Mouse (Mus musculus) layer of hippocampus, adult 8-10 months (tissue): Measurements from ENCODE around the gene Myo18a. TPM values are rescaled to one million over a fixed set of nuclear protein-coding genes. Genes with fewer than 3 reads are reported as not detected.

Source experiments
- DNase-seq, 2 experiments: peaks; one replicate each; pipeline ENCODE4 v3.0.0; 2022; ENCODE audit warnings: low spot score in 2 of 2
- total RNA-seq, 4 experiments: library from RNA; stranded (reverse); gene quantifications; 2 replicates each; pipeline ENCODE4 v1.2.4; 2022

Myo18a gene
- total RNA-seq, 4 experiments from 2014 or later, result 136 to 156 (median 149) TPM

GRCm38 (mm10) chr11:77793238-77793930 lies 30.3 kb downstream of the Myo18a start:
- DNase-seq, result peak; percentile 94 to 98

DNA sequence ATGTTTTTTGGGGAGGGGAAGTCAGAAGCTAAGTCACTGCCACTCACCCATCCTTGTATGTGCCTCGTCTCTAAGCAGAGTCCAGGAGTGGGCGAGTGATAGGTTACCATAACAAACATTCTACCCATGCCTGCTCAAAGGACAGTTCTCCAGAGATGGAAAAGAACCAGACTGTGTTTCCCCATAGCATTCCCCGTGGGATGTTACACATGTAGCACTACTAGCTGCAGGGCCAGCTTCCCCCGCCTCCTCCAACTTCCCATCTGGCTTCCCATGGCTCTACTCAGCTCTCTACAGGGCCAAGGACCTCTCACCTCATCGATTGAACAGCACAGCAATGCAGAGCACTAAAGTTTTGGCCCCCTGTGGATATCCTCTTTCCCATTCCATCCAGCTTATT lies 32.2 kb downstream of the Myo18a start:
- no peak for DNase-seq

DNA sequence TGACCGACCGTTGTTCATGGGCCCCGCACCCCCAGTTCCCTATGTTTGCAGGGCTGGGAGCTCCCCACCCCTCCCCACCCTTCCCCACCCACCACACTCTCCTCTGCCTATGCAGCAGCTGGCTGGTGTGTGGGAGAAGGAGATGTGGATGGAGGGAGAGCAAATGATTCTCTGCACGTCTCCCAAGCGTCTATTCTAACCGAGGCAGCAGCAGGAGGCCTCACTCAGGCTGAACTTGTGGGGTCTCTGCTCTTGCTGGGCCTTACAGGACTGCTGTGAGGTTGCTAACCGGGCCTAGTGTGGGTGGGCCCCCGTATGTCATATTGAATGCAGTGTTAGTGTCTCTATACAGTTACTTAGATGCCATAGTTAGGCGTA lies 37.4 kb downstream of the Myo18a start:
- no peak for DNase-seq

DNA sequence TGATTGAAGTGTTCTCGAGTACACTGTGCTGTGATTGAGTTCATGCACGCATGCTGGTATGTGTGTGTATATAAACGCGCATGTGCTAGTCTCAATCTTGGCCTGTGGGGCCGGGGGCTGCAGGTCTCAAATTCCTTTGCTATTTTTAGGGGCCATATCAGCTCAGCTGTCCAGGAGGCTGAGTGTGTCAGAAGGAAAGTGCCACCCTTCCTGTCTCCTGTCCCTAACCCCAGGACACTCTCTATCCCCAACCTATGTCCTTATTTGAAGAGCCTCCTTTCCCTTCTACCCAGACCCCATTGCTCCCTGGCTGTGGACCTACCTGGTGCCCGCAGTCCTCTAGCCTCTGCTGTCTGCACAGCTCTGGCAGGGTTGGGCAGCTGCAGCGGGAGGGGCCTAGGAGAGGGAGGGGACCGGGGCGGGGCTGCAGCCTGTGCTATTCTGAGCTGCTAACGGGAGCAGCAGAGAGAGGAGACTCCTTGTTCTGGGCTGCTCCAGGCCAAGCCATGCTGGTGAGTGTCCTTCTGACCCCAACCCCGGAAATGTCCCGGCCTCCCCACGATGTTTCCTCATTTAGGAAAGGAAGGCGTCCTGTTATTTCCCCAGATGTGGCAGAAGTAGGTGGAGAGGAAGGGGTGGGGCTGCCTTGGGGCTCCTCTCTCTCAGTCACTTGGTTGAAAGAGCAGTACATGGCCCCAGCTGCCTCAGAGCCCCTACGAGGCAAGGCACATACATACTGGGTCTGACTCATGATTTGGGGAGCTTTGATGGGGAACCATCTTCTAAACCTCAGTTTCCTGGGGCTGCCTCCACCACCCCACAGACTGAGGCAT lies 38.0 kb downstream of the Myo18a start:
- DNase-seq, result no peak

- no peak for DNase-seq
These were observed 39.4 kb downstream of the Myo18a start for GRCm38 (mm10) chr11:77802341-77802865.

DNA sequence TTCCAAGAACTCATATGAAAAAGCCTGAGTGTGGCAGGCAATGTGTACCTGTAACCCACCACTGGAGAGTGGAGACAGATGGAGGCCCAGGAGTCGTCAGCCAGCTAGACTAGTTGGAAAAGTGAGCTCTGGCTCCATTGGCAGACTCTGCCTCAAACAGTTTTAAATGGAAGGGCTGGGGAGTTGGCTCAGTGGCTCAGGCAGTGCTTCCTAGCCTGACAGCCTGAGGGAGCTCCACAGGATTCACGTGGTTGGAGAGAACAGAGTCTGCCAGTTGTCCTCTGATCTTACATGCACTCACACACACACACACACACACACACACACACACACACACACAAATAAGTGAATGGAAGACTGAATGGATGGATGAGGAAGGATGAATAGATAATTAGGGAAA lies 43.2 kb downstream of the Myo18a start:
- DNase-seq, result no peak

DNA sequence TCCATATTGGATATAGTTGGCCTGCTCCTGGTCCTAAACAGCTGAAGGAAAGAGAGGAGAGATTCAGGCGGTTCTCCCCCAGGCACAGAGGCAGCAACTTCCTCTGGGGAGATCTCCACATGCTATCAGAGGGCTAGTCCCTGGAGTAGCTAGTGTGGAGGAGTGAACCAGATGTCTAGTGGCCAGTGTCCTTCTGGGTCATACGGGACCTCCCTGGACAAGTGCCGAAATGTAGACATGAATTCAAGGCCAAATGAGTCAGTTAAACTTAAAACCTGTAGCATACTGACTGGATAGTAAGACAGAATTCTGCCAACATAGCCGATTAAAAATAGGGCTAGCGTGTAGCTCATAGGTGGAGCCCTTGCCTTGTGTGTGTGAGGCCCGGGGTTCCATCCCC lies 43.8 kb downstream of the Myo18a start:
- DNase-seq, result no peak

DNA sequence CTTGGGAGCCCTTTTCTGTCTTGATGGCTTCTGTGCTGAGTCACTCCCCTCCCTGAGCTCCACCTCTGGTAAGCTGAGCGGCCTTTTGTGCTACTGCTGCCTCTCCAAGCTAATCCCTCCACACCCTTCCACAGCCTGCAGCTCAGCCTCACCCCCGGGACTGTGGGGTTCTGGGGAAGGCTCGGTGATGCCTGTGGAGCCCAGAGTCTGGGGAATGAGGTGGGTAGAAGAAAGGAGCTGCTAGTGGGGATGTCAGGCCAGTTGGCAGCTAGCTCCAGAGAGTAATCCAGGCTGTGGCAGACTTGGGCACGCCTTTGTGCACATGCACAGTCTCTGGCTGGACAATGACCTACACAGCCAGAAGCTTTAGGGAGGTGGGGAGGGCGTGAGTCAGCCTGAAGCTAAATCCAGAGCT lies 45.0 kb downstream of the Myo18a start:
- DNase-seq, result no peak

GRCm38 (mm10) chr11:77809215-77809614 lies 46.2 kb downstream of the Myo18a start:
- no peak for DNase-seq

DNA sequence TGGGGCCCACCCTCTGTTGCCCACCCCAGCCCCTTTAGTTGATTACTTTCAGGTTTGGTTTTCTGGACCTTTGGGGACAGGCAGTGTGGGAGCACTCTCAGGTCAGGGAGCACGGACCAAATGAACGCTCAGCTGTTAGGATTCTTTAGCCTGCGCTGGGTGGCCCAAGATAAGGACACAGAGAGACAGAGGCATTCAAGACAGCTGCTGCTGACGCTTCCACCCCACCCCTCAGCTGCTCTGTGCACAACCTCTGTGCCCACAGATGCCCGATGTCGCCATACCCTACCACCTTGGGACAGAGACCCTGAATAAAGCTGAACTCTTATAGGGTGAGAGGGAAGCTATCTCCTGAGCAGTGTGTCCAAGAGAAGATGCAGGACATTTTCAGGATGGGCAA lies 47.0 kb downstream of the Myo18a start:
- no peak for DNase-seq

GRCm38 (mm10) chr11:77813969-77814368 lies 50.9 kb downstream of the Myo18a start:
- DNase-seq, result no peak

- no peak for DNase-seq
These were observed 53.0 kb downstream of the Myo18a start for GRCm38 (mm10) chr11:77816003-77816402.

DNA sequence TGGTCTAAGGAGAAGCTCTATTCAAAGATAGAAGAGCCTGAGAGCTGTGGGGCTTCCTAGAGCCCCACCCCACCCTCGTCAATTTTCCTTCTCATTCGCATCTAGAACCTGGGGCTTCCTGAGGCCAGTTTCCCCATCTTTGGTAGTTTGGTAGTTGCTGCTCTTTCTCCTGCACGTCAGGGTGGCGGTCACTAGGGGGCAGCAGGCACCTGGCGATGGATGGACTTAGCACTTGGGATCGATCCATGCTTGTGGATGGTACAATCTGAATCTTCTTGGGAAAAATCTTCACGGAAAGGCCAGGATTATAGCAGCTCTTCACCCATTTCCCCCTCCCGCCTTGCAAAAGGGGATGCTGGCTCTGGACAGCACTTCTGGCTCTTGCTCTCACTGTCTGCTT lies 58.6 kb downstream of the Myo18a start:
- peak in 1 of 2 experiments; percentile 68 for DNase-seq

- DNase-seq, result peak in 1 of 2 experiments; percentile 62
These were observed 59.7 kb downstream of the Myo18a start for GRCm38 (mm10) chr11:77822781-77823180.

GRCm38 (mm10) chr11:77825853-77826252 lies 62.8 kb downstream of the Myo18a start:
- DNase-seq, result peak; percentile 54 to 70

DNA sequence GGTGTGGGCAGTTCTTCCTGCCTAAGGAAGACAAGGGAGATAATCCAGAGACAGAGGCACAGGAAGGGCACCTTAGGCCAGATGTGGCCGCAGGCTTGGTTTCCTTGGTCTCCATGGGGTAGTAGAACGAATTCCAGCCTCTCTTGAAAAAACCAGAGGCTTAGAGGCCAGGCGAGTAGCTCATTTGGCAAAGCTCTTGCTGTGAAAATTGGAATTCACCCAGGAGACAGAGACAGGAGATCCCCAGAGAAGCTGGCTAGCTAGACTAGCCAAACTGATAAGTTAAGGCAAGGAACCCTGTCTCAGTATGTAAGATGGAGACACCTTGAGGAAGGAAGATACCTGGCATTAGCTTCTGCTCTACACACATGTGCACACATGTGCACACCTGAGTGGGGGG lies 63.3 kb downstream of the Myo18a start:
- no peak for DNase-seq

- peak; percentile 71 to 86 for DNase-seq
These were observed 64.4 kb downstream of the Myo18a start for GRCm38 (mm10) chr11:77827241-77827995.

- no peak for DNase-seq
These were observed 65.1 kb downstream of the Myo18a start for GRCm38 (mm10) chr11:77828163-77828562.

DNA sequence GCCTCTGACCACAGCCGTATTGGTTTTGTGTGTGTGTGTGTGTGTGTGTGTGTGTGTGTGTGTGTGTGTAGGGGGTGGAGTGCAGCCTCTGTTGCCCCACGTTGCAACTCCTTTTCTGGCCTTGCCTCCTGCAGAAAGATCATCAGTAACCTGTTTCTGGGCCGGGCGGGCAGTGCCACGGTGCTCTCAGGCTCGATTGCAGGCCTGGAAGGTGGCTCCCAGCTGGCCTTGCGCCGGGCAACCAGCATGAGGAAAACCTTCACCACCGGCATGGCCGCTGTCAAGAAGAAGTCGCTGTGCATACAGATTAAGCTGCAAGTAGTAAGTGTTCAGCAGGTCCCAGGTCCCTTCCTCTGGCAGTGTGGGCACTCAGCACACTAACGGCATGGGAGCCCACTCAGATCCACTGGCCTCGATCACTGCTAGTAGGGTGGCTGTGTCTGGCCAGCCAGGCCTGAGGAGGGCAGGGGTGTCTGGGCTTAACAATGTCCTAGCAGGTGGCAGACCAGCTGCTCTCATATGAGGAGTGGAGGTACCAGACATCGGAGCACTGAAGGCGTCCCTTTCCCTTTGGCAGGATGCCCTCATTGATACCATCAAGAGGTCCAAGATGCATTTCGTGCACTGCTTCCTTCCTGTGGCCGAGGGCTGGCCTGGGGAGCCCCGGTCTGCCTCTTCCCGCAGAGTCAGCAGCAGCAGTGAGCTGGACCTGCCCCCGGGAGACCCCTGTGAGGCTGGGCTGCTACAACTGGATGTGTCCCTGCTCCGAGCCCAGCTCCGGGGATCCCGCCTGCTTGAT lies 66.2 kb downstream of the Myo18a start:
- no peak for DNase-seq

GRCm38 (mm10) chr11:77830875-77831274 lies 67.8 kb downstream of the Myo18a start:
- no peak for DNase-seq

- no peak for DNase-seq
These were observed 69.5 kb downstream of the Myo18a start for GRCm38 (mm10) chr11:77832541-77832940.
